Mouse (Mus musculus): ENCODE results near the gene Ttc7b. TPM values are rescaled to one million over a fixed set of nuclear protein-coding genes. Genes with fewer than 3 reads are reported as not detected.

Ttc7b gene
- polyA plus RNA-seq, 1 experiment = 20.4 TPM

DNA sequence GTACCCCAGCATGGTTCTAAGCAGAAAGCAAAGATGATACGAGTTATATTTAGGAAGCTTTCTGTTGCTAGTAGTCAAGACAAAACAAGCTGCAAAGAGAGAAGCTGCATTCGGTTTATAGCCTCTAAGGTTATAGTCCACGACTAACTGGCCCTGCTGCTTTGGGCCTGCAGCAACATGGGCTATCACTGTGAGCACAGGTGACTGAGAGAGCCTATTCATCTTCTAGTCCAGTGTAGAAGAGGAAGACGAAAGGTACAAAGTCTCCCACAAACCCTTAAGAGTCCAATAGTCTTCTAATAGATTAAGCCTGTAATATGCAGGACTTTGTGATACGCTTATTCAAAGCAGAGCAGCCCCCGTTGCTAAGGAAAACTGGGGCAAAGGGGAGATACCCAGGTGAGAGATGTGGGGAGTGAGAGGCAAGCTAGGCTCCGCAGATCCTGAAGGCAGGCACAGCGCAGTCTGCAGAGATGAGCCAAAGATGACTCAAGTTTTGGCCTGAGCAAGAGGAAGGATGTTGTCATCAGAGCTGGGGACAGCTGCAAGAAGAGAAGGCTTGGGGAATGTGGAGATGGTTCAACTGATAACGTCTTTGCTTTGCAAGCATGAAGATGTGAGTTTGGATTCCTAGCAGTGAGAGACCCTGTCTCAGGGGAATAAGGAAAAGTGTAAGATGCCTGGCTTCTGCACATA is 250.5 kb downstream of the Ttc7b start:
- Histone ChIP-seq H3K4me3 (ENCODE audit: extremely low read depth, insufficient read depth, insufficient read length) (no peak overlapping the region), H3K36me3 (ENCODE audit: control insufficient read depth, insufficient read depth, low read length) (no peaks in the 10 kb centered on the region), H3K4me1 (ENCODE audit: control insufficient read depth, insufficient read depth, insufficient read length) (no peaks in the 10 kb centered on the region), H3K27me3 (ENCODE audit: control insufficient read depth, insufficient read depth, low read length) (no peaks in the 10 kb centered on the region; the same call in 1 of the 2 replicates), H3K27ac (ENCODE audit: insufficient read depth, low read length) (no peak overlapping the region)
- WGBS = 84% methylated on average over 9 of the region's 9 CpGs
- TF ChIP-seq POLR2A (IDR thresholded peaks at IDR 0.05; ENCODE audit: low read depth, low read length) (no peak), CTCF (IDR thresholded peaks at IDR 0.05; ENCODE audit: extremely low read depth, insufficient read depth, insufficient read length, insufficient replicate concordance) (no peak)
- DNase-seq (ENCODE audit: low read depth in 1 of 2, low spot score in 2 of 2) = no peak

DNA sequence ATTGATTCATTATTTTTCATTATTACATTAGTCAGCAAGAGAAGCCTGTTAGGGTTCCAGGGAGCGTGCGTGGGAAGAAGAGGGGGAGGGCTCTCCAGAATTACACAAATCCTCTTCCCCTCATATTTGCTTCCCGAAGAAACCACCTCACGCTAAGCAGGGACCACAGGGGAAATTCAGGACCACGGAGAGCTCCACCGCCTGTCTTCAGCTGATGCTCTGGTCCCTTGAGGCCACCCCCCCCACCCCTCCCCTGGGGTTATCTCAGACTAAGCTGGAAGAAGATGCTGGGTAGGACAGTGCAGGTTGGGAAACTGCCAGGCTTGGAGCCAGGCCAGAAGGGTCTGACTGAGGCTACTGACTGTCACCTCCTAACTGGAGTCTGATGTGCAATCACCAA is 252.6 kb downstream of the Ttc7b start:
- DNase-seq (ENCODE audit: low read depth in 1 of 2, low spot score in 2 of 2) = peak; percentile 30 to 35
- TF ChIP-seq POLR2A (IDR thresholded peaks at IDR 0.05; ENCODE audit: low read depth, low read length) (no peak), CTCF (IDR thresholded peaks at IDR 0.05; ENCODE audit: extremely low read depth, insufficient read depth, insufficient read length, insufficient replicate concordance) (no peak)
- no peaks in the 10 kb centered on the region for H3K4me1 ChIP-seq (ENCODE audit: control insufficient read depth, insufficient read depth, insufficient read length)
- WGBS = 20% methylated on average over 6 of the region's 6 CpGs
- no peaks in the 10 kb centered on the region; the same call in 1 of the 2 replicates for H3K27me3 ChIP-seq (ENCODE audit: control insufficient read depth, insufficient read depth, low read length)
- H3K4me3 ChIP-seq (ENCODE audit: extremely low read depth, insufficient read depth, insufficient read length) = no peak overlapping the region
- no peaks in the 10 kb centered on the region for H3K36me3 ChIP-seq (ENCODE audit: control insufficient read depth, insufficient read depth, low read length)
- H3K27ac ChIP-seq (ENCODE audit: insufficient read depth, low read length) = no peak overlapping the region

DNA sequence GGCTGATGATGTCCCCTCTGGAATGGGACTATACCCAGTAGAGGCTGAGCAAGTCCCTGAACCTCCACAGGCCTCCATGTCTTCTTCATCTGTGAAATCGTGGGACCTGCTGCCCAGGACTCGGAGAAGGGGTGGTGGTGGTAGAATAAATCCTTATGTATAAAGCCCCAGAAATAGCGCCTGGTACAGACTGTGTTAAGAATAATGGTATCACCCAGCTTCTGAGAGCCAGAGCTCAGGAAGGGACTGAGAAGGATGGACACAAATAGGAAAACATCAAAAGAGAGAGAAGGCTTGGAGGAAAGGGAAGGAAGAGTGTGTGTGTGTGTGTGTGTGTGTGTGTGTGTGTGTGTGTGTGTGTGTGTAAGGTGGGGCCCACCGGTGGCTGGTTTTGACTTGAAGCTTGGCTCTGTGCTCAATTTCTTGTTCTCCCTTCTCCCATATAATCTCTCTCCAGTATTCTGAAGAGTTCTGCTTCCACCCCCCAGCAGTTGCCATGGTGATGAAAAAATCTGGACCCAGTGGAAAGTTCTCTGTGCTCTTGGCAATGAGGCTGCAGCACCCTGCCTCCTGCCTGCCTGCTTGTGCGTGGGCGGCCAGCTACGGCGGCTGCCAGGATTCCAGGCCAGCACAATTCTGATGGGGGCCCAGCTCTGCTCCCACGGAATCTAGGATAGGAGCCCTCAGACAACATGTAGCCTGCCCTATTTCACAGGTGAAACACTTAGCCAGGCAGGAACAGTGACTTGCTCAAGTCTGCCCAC is 254.9 kb downstream of the Ttc7b start:
- no peak for DNase-seq (ENCODE audit: low read depth in 1 of 2, low spot score in 2 of 2)
- Histone ChIP-seq H3K27ac (ENCODE audit: insufficient read depth, low read length) (no peak overlapping the region), H3K27me3 (ENCODE audit: control insufficient read depth, insufficient read depth, low read length) (no peaks in the 10 kb centered on the region; the same call in 1 of the 2 replicates), H3K4me1 (ENCODE audit: control insufficient read depth, insufficient read depth, insufficient read length) (no peaks in the 10 kb centered on the region), H3K36me3 (ENCODE audit: control insufficient read depth, insufficient read depth, low read length) (no peaks in the 10 kb centered on the region), H3K4me3 (ENCODE audit: extremely low read depth, insufficient read depth, insufficient read length) (no peak overlapping the region)
- WGBS = 77% methylated on average over 9 of the region's 9 CpGs
- TF ChIP-seq CTCF (IDR thresholded peaks at IDR 0.05; ENCODE audit: extremely low read depth, insufficient read depth, insufficient read length, insufficient replicate concordance) (no peak), POLR2A (IDR thresholded peaks at IDR 0.05; ENCODE audit: low read depth, low read length) (no peak)

DNA sequence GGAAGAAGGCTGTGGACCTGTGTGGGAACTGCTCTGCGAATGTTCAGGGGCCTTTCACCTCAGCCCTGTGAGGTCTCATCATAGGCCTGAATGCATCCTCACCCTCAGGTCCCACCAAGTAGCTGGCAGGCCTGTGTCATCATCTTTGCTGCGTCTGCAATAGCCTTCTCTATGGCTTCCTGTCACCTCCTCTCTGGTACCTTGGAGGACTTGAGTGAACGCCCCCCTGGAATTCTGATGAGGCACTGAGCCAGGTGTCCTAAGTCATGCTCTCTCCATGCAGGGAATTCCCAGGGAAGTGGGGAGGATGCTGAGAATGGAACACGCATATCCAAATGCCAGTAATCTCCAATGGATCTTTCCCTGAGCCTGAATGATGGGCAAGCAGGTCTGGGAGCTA is 255.7 kb downstream of the Ttc7b start:
- no peaks in the 10 kb centered on the region for H3K36me3 ChIP-seq (ENCODE audit: control insufficient read depth, insufficient read depth, low read length)
- no peaks in the 10 kb centered on the region; the same call in 1 of the 2 replicates for H3K27me3 ChIP-seq (ENCODE audit: control insufficient read depth, insufficient read depth, low read length)
- WGBS = 75% methylated on average over 4 of the region's 4 CpGs
- TF ChIP-seq POLR2A (IDR thresholded peaks at IDR 0.05; ENCODE audit: low read depth, low read length) (no peak), CTCF (IDR thresholded peaks at IDR 0.05; ENCODE audit: extremely low read depth, insufficient read depth, insufficient read length, insufficient replicate concordance) (no peak)
- no peak overlapping the region for H3K4me3 ChIP-seq (ENCODE audit: extremely low read depth, insufficient read depth, insufficient read length)
- no peaks in the 10 kb centered on the region for H3K4me1 ChIP-seq (ENCODE audit: control insufficient read depth, insufficient read depth, insufficient read length)
- no peak overlapping the region for H3K27ac ChIP-seq (ENCODE audit: insufficient read depth, low read length)
- no peak for DNase-seq (ENCODE audit: low read depth in 1 of 2, low spot score in 2 of 2)

DNA sequence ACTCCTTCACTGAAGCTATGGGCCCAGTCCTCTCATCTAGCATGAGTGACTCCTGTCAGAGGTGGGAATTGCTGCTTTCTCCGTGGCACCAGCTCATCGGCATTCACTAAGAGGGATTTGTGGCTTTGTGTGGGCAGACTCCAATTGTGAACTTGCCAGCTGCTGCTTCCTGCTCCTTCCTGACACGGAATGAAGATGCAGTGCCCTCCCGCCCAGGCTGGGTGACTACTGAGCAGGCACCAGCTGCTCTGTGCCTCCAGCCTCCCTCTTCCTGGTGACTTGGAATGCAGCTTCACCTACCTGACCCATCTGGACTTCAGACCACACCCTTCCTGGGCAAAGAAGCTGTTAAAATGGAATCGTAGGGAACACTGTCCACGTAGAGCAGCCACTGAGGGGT is 257.8 kb downstream of the Ttc7b start:
- no peak for DNase-seq (ENCODE audit: low read depth in 1 of 2, low spot score in 2 of 2)
- 73% methylated on average over 6 of the region's 6 CpGs for WGBS
- Histone ChIP-seq H3K4me1 (ENCODE audit: control insufficient read depth, insufficient read depth, insufficient read length) (no peaks in the 10 kb centered on the region), H3K27me3 (ENCODE audit: control insufficient read depth, insufficient read depth, low read length) (no peaks in the 10 kb centered on the region; the same call in 1 of the 2 replicates), H3K36me3 (ENCODE audit: control insufficient read depth, insufficient read depth, low read length) (no peaks in the 10 kb centered on the region), H3K27ac (ENCODE audit: insufficient read depth, low read length) (no peak overlapping the region), H3K4me3 (ENCODE audit: extremely low read depth, insufficient read depth, insufficient read length) (no peak overlapping the region)
- TF ChIP-seq CTCF (IDR thresholded peaks at IDR 0.05; ENCODE audit: extremely low read depth, insufficient read depth, insufficient read length, insufficient replicate concordance) (no peak), POLR2A (IDR thresholded peaks at IDR 0.05; ENCODE audit: low read depth, low read length) (no peak)

DNA sequence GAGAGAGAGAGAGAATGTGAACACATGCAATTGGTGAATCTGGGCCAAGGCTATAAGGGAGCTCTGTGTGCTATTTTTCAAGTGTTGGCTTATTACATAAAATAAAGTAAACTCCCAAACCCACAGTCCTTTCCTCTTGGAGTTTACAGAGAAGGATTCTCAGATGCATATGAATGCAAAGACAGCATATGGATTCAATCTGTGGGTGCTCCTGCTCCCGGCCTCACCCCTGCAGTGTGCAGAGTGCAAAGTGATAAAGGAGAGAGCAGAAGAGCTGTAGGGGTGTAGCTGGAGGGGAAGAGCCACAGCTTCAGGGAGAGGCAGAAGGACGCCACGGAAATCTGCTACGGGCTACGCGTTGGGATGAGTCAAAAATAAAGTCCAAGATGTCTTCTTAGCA is 258.9 kb downstream of the Ttc7b start:
- Histone ChIP-seq H3K4me3 (ENCODE audit: extremely low read depth, insufficient read depth, insufficient read length) (no peak overlapping the region), H3K36me3 (ENCODE audit: control insufficient read depth, insufficient read depth, low read length) (no peaks in the 10 kb centered on the region), H3K4me1 (ENCODE audit: control insufficient read depth, insufficient read depth, insufficient read length) (no peaks in the 10 kb centered on the region), H3K27ac (ENCODE audit: insufficient read depth, low read length) (no peak overlapping the region), H3K27me3 (ENCODE audit: control insufficient read depth, insufficient read depth, low read length) (no peaks in the 10 kb centered on the region)
- TF ChIP-seq CTCF (IDR thresholded peaks at IDR 0.05; ENCODE audit: extremely low read depth, insufficient read depth, insufficient read length, insufficient replicate concordance) (no peak), POLR2A (IDR thresholded peaks at IDR 0.05; ENCODE audit: low read depth, low read length) (no peak)
- no peak for DNase-seq (ENCODE audit: low read depth in 1 of 2, low spot score in 2 of 2)
- WGBS = 80% methylated on average over 6 of the region's 6 CpGs

DNA sequence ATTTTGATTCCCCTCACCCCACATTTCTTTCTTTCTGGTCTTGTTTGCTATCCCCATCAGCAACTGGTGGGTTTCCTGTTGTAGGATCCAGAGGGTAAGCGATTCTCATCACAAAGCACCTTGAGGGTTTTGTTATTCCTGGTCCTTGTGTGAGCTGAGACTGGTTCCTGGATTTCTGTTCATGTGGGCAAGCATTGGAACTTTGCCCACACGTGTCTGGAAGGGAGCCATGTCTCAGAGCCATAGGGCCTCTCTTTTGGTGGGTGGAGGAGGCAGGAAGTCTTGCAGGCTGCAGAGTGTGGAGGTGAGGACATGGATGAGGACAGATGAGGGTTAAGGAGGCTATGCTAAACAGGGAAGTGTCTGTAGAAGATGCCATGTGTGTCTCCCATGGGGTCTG is 260.5 kb downstream of the Ttc7b start:
- no peaks in the 10 kb centered on the region for H3K36me3 ChIP-seq (ENCODE audit: control insufficient read depth, insufficient read depth, low read length)
- DNase-seq (ENCODE audit: low read depth in 1 of 2, low spot score in 2 of 2) = no peak
- 58% methylated on average over 2 of the region's 2 CpGs for WGBS
- no peak overlapping the region for H3K4me3 ChIP-seq (ENCODE audit: extremely low read depth, insufficient read depth, insufficient read length)
- no peaks in the 10 kb centered on the region for H3K27me3 ChIP-seq (ENCODE audit: control insufficient read depth, insufficient read depth, low read length)
- H3K27ac ChIP-seq (ENCODE audit: insufficient read depth, low read length) = no peak overlapping the region
- no peaks in the 10 kb centered on the region for H3K4me1 ChIP-seq (ENCODE audit: control insufficient read depth, insufficient read depth, insufficient read length)
- TF ChIP-seq POLR2A (IDR thresholded peaks at IDR 0.05; ENCODE audit: low read depth, low read length) = no peak
- TF ChIP-seq CTCF (IDR thresholded peaks at IDR 0.05; ENCODE audit: extremely low read depth, insufficient read depth, insufficient read length, insufficient replicate concordance) = no peak

Measured in spleen, adult 2 months (tissue).